Mouse (Mus musculus): Measurements from ENCODE around the gene Ccdc141. TPM values are rescaled to one million over a fixed set of nuclear protein-coding genes. Genes with fewer than 3 reads are reported as not detected.
"Not testable (repeated sequence)": the region's sequence is repeated elsewhere in the genome, so short reads cannot be mapped to it uniquely, and the experiment has no call there.

Gene Ccdc141
- polyA plus RNA-seq, 1 experiment from 2014 or later: 5.4 TPM

GRCm38 (mm10) chr2:77034112-77034511 is 136.3 kb downstream of the Ccdc141 start:
- H3K9ac ChIP-seq (replicated peaks): no peak overlapping the region
- H3K4me3 ChIP-seq (replicated peaks): no peak overlapping the region
- WGBS: 88% methylated on average over 4 of the region's 4 CpGs
- H3K27ac ChIP-seq: no peak overlapping the region
- no peak overlapping the region for H3K4me2 ChIP-seq (replicated peaks)
- H3K4me1 ChIP-seq (replicated peaks): no peaks in the 10 kb centered on the region
- ATAC-seq: no peak
- no peaks in the 10 kb centered on the region for H3K36me3 ChIP-seq
- no peaks in the 10 kb centered on the region for H3K9me3 ChIP-seq
- no peaks in the 10 kb centered on the region for H3K27me3 ChIP-seq

- Histone ChIP-seq H3K36me3 (no peaks in the 10 kb centered on the region), H3K4me1 (replicated peaks) (no peaks in the 10 kb centered on the region)
- 77% methylated on average over 13 of the region's 13 CpGs for WGBS
Observed at GRCm38 (mm10) chr2:77033322-77034060, 136.9 kb downstream of the Ccdc141 start.

GRCm38 (mm10) chr2:77020649-77021048 is 149.8 kb downstream of the Ccdc141 start:
- H3K27ac ChIP-seq: no peak overlapping the region
- H3K4me1 ChIP-seq (replicated peaks): no peaks in the 10 kb centered on the region
- no peak overlapping the region for H3K9ac ChIP-seq (replicated peaks)
- WGBS: 85% methylated on average over 2 of the region's 2 CpGs
- H3K9me3 ChIP-seq: no peaks in the 10 kb centered on the region
- no peaks in the 10 kb centered on the region for H3K27me3 ChIP-seq
- H3K4me2 ChIP-seq (replicated peaks): no peak overlapping the region
- no peak overlapping the region for H3K4me3 ChIP-seq (replicated peaks)
- H3K36me3 ChIP-seq: no peaks in the 10 kb centered on the region
- ATAC-seq: no peak

More at GRCm38 (mm10) chr2:77033322-77034060, 136.9 kb downstream of the Ccdc141 start:
- no peak overlapping the region for H3K4me2 ChIP-seq (replicated peaks)
- H3K27me3 ChIP-seq: no peaks in the 10 kb centered on the region
- no peak overlapping the region for H3K4me3 ChIP-seq (replicated peaks)
- H3K27ac ChIP-seq: no peak overlapping the region
- no peak for ATAC-seq
- no peak overlapping the region for H3K9ac ChIP-seq (replicated peaks)
- H3K9me3 ChIP-seq: no peaks in the 10 kb centered on the region

GRCm38 (mm10) chr2:77017735-77018134 is 152.7 kb downstream of the Ccdc141 start:
- 63% methylated on average over 4 of the region's 4 CpGs for WGBS
- no peaks in the 10 kb centered on the region for H3K9me3 ChIP-seq
- no peak overlapping the region for H3K4me2 ChIP-seq (replicated peaks)

GRCm38 (mm10) chr2:77013449-77013848 is 157.0 kb downstream of the Ccdc141 start:
- 90% methylated on average over 6 of the region's 6 CpGs for WGBS
- H3K27ac ChIP-seq; H3K27me3 ChIP-seq; H3K36me3 ChIP-seq; H3K9me3 ChIP-seq; H3K9ac ChIP-seq (replicated peaks); H3K4me3 ChIP-seq (replicated peaks); H3K4me1 ChIP-seq (replicated peaks); ATAC-seq; H3K4me2 ChIP-seq (replicated peaks): not testable (repeated sequence)

More at GRCm38 (mm10) chr2:77017735-77018134, 152.7 kb downstream of the Ccdc141 start:
- ATAC-seq: no peak
- Histone ChIP-seq H3K27ac (no peak overlapping the region), H3K9ac (replicated peaks) (no peak overlapping the region), H3K4me3 (replicated peaks) (no peak overlapping the region), H3K36me3 (no peaks in the 10 kb centered on the region), H3K27me3 (no peaks in the 10 kb centered on the region), H3K4me1 (replicated peaks) (no peaks in the 10 kb centered on the region)

- 65% methylated on average over 5 of the region's 5 CpGs for WGBS
- Histone ChIP-seq H3K4me1 (replicated peaks) (0 out of 2 replicates have a peak, but pooled peaks cover 5% of the 10 kb centered on the region), H3K27me3 (no peaks in the 10 kb centered on the region), H3K4me3 (replicated peaks) (no peak overlapping the region), H3K36me3 (no peaks in the 10 kb centered on the region), H3K9me3 (no peaks in the 10 kb centered on the region), H3K27ac (no peak overlapping the region), H3K4me2 (replicated peaks) (no peak overlapping the region), H3K9ac (replicated peaks) (no peak overlapping the region)
- no peak for ATAC-seq
Observed at GRCm38 (mm10) chr2:77011981-77012380, 158.5 kb downstream of the Ccdc141 start.

- Histone ChIP-seq H3K9ac (replicated peaks) (no peak overlapping the region), H3K4me2 (replicated peaks) (no peak overlapping the region), H3K9me3 (no peaks in the 10 kb centered on the region), H3K27ac (no peak overlapping the region), H3K36me3 (no peaks in the 10 kb centered on the region), H3K27me3 (no peaks in the 10 kb centered on the region), H3K4me1 (replicated peaks) (0 out of 2 replicates have a peak, but pooled peaks cover 7% of the 10 kb centered on the region), H3K4me3 (replicated peaks) (no peak overlapping the region)
- ATAC-seq: peak; percentile 43; the same call in 1 of the 2 replicates
- 56% methylated on average over 7 of the region's 7 CpGs for WGBS
Observed at GRCm38 (mm10) chr2:77007015-77007414, 163.4 kb downstream of the Ccdc141 start.

GRCm38 (mm10) chr2:77003148-77003547 is 167.3 kb downstream of the Ccdc141 start:
- ATAC-seq: no peak

GRCm38 (mm10) chr2:76998351-76998750 is 172.1 kb downstream of the Ccdc141 start:
- 79% methylated on average over 5 of the region's 5 CpGs for WGBS
- no peak for ATAC-seq
- no peak overlapping the region for H3K4me3 ChIP-seq (replicated peaks)

More at GRCm38 (mm10) chr2:77003148-77003547, 167.3 kb downstream of the Ccdc141 start:
- Histone ChIP-seq H3K4me3 (replicated peaks) (no peak overlapping the region), H3K36me3 (no peaks in the 10 kb centered on the region), H3K9me3 (no peaks in the 10 kb centered on the region), H3K27ac (no peak overlapping the region), H3K4me1 (replicated peaks) (0 out of 2 replicates have a peak, but pooled peaks cover 7% of the 10 kb centered on the region), H3K4me2 (replicated peaks) (no peak overlapping the region), H3K27me3 (no peaks in the 10 kb centered on the region), H3K9ac (replicated peaks) (no peak overlapping the region)
- WGBS: 62% methylated on average over 2 of the region's 2 CpGs

GRCm38 (mm10) chr2:76992493-76993201 is 177.8 kb downstream of the Ccdc141 start:
- H3K9ac ChIP-seq (replicated peaks): no peak overlapping the region
- no peaks in the 10 kb centered on the region for H3K9me3 ChIP-seq
- 85% methylated on average over 5 of the region's 5 CpGs for WGBS
- no peak for ATAC-seq
- H3K4me3 ChIP-seq (replicated peaks): no peak overlapping the region
- H3K4me1 ChIP-seq (replicated peaks): no peaks in the 10 kb centered on the region
- no peaks in the 10 kb centered on the region for H3K36me3 ChIP-seq
- H3K27ac ChIP-seq: no peak overlapping the region
- no peaks in the 10 kb centered on the region for H3K27me3 ChIP-seq
- H3K4me2 ChIP-seq (replicated peaks): no peak overlapping the region

More at GRCm38 (mm10) chr2:76998351-76998750, 172.1 kb downstream of the Ccdc141 start:
- H3K36me3 ChIP-seq: no peaks in the 10 kb centered on the region
- no peak overlapping the region for H3K9ac ChIP-seq (replicated peaks)
- H3K27ac ChIP-seq: no peak overlapping the region
- H3K4me1 ChIP-seq (replicated peaks): no peaks in the 10 kb centered on the region
- H3K9me3 ChIP-seq: no peaks in the 10 kb centered on the region
- H3K27me3 ChIP-seq: no peaks in the 10 kb centered on the region
- H3K4me2 ChIP-seq (replicated peaks): no peak overlapping the region

- WGBS: 92% methylated on average over 4 of the region's 4 CpGs
- Histone ChIP-seq H3K27ac (no peak overlapping the region), H3K4me2 (replicated peaks) (no peak overlapping the region), H3K9ac (replicated peaks) (no peak overlapping the region), H3K4me3 (replicated peaks) (no peak overlapping the region), H3K9me3 (no peaks in the 10 kb centered on the region), H3K36me3 (no peaks in the 10 kb centered on the region), H3K27me3 (no peaks in the 10 kb centered on the region), H3K4me1 (replicated peaks) (0 out of 2 replicates have a peak, but pooled peaks cover 3% of the 10 kb centered on the region)
- ATAC-seq: no peak
Observed at GRCm38 (mm10) chr2:76987317-76987716, 183.1 kb downstream of the Ccdc141 start.

- Histone ChIP-seq H3K36me3 (no peaks in the 10 kb centered on the region), H3K9ac (replicated peaks) (no peak overlapping the region), H3K27me3 (no peaks in the 10 kb centered on the region), H3K4me3 (replicated peaks) (no peak overlapping the region), H3K4me2 (replicated peaks) (no peak overlapping the region), H3K27ac (no peak overlapping the region), H3K9me3 (no peaks in the 10 kb centered on the region), H3K4me1 (replicated peaks) (0 out of 2 replicates have a peak, but pooled peaks cover 3% of the 10 kb centered on the region)
- 0 out of 2 replicates have a peak, but pooled peaks have one; percentile 50 for ATAC-seq
- 84% methylated on average over 5 of the region's 5 CpGs for WGBS
Observed at GRCm38 (mm10) chr2:76984384-76984783, 186.1 kb downstream of the Ccdc141 start.
